Mouse (Mus musculus): ENCODE data around the gene Gga2.

GRCm38 (mm10) chr7:121942371-121942770, 78.7 kb downstream of the Gga2 start:
- no peak for TF ChIP-seq EP300 (IDR thresholded peaks at IDR 0.05; ENCODE audit: low read depth)
- TF ChIP-seq CTCF (IDR thresholded peaks at IDR 0.05; ENCODE audit: low read depth), result no peak

Data from liver, postnatal 0 days (tissue).